Mouse (Mus musculus) midbrain, embryonic 15.5 days (tissue): ENCODE results near the gene Gm37240. TPM values are rescaled to one million over a fixed set of nuclear protein-coding genes. Genes with fewer than 3 reads are reported as not detected.

Source experiments
- ATAC-seq: fragments of 200-750 bp; cut with Nextera tagmentation; replicated peaks from 2 replicates; pipeline ENCODE4 v1.8.0; 2017; ENCODE audit warnings: moderate TSS enrichment
- H3K27ac ChIP-seq: fragments of 300-500 bp; sonication (generic); 2 replicates; pipeline ENCODE4 v1.5.1; 2015; ENCODE audit warnings: mild to moderate bottlenecking, inconsistent platforms
- H3K27me3 ChIP-seq: fragments of 300-500 bp; sonication (generic); replicated peaks from 2 replicates; pipeline ENCODE4 v1.6.1; 2015; ENCODE audit warnings: inconsistent platforms
- H3K36me3 ChIP-seq: fragments of 300-500 bp; sonication (generic); replicated peaks from 2 replicates; pipeline ENCODE4 v1.6.1; 2015; ENCODE audit warnings: inconsistent platforms
- H3K4me1 ChIP-seq: fragments of 300-500 bp; sonication (generic); 2 replicates; pipeline ENCODE4 v1.6.1; 2015; ENCODE audit warnings: inconsistent platforms
- H3K4me2 ChIP-seq: fragments of 300-500 bp; sonication (generic); 2 replicates; pipeline ENCODE4 v1.6.1; 2015; ENCODE audit warnings: inconsistent platforms, mild to moderate bottlenecking, moderate library complexity
- H3K4me3 ChIP-seq: fragments of 300-500 bp; sonication (generic); 2 replicates; pipeline ENCODE4 v1.5.1; 2015; ENCODE audit warnings: mild to moderate bottlenecking, inconsistent platforms
- H3K9ac ChIP-seq: fragments of 300-500 bp; sonication (generic); 2 replicates; pipeline ENCODE4 v1.6.1; 2015; ENCODE audit warnings: mild to moderate bottlenecking, inconsistent platforms
- H3K9me3 ChIP-seq: fragments of 300-500 bp; sonication (generic); 2 replicates; pipeline ENCODE4 v1.6.1; 2016; ENCODE audit warnings: inconsistent platforms
- WGBS: fragments of 180-500 bp; shearing (Covaris S2); methylation state at CpG from one replicate; pipeline ENCODE4 v1.1.7; 2015; ENCODE audit warnings: mixed read lengths; 5-methylcytosine and 5-hydroxymethylcytosine counted together
- polyA plus RNA-seq: library from polyadenylated mRNA; unstranded; fragments of >200 nt; fragmentation: Nextera tagmentation; extraction: Ambion mirVana; gene quantifications from 2 replicates; pipeline ENCODE4 v1.2.1, GENCODE M21; 2015

Gm37240 gene
- polyA plus RNA-seq, 1 experiment from 2014 or later = 0.40 TPM

GRCm38 (mm10) chr3:85842177-85842880 is 45.0 kb downstream of the Gm37240 start:
- Histone ChIP-seq H3K9me3 (no peaks in the 10 kb centered on the region), H3K4me3 (no peak overlapping the region), H3K27ac (no peak overlapping the region), H3K36me3 (no peaks in the 10 kb centered on the region), H3K4me2 (no peak overlapping the region), H3K9ac (no peak overlapping the region), H3K27me3 (no peaks in the 10 kb centered on the region), H3K4me1 (peaks cover 6% of the 10 kb centered on the region; the same call in 1 of the 2 replicates)
- 46% methylated on average over 9 of the region's 9 CpGs for WGBS
- no peak for ATAC-seq

GRCm38 (mm10) chr3:85841454-85842176 is 45.7 kb downstream of the Gm37240 start:
- Histone ChIP-seq H3K4me2 (no peak overlapping the region), H3K27me3 (no peaks in the 10 kb centered on the region), H3K9ac (no peak overlapping the region), H3K4me3 (no peak overlapping the region), H3K4me1 (peaks cover 6% of the 10 kb centered on the region; the same call in 1 of the 2 replicates), H3K27ac (no peak overlapping the region), H3K36me3 (no peaks in the 10 kb centered on the region), H3K9me3 (no peaks in the 10 kb centered on the region)
- no peak for ATAC-seq
- WGBS = 26% methylated on average over 2 of the region's 2 CpGs

- Histone ChIP-seq H3K36me3 (no peaks in the 10 kb centered on the region), H3K9ac (no peak overlapping the region), H3K9me3 (no peaks in the 10 kb centered on the region), H3K4me2 (no peak overlapping the region), H3K27ac (no peak overlapping the region), H3K4me1 (no peaks in the 10 kb centered on the region; the same call in 1 of the 2 replicates), H3K27me3 (no peaks in the 10 kb centered on the region), H3K4me3 (no peak overlapping the region)
- WGBS = 72% methylated on average over 1 of the region's 1 CpGs
- ATAC-seq = no peak
These were observed 53.7 kb downstream of the Gm37240 start for GRCm38 (mm10) chr3:85833627-85834026.

GRCm38 (mm10) chr3:85832490-85833155 is 54.7 kb downstream of the Gm37240 start:
- 64% methylated on average over 10 of the region's 10 CpGs for WGBS
- Histone ChIP-seq H3K9ac (no peak overlapping the region), H3K9me3 (no peaks in the 10 kb centered on the region), H3K27me3 (no peaks in the 10 kb centered on the region), H3K4me3 (no peak overlapping the region), H3K27ac (no peak overlapping the region), H3K36me3 (no peaks in the 10 kb centered on the region), H3K4me1 (no peaks in the 10 kb centered on the region; the same call in 1 of the 2 replicates), H3K4me2 (no peak overlapping the region)
- ATAC-seq = no peak

GRCm38 (mm10) chr3:85831785-85832184 is 55.5 kb downstream of the Gm37240 start:
- H3K4me2 ChIP-seq = no peak overlapping the region
- H3K9me3 ChIP-seq = no peaks in the 10 kb centered on the region
- no peak overlapping the region for H3K27ac ChIP-seq
- H3K27me3 ChIP-seq = no peaks in the 10 kb centered on the region
- no peak overlapping the region for H3K9ac ChIP-seq
- H3K4me3 ChIP-seq = no peak overlapping the region
- 88% methylated on average over 1 of the region's 1 CpGs for WGBS
- no peaks in the 10 kb centered on the region; the same call in 1 of the 2 replicates for H3K4me1 ChIP-seq
- ATAC-seq = no peak
- H3K36me3 ChIP-seq = no peaks in the 10 kb centered on the region

GRCm38 (mm10) chr3:85829047-85829446 is 58.3 kb downstream of the Gm37240 start:
- no peaks in the 10 kb centered on the region for H3K36me3 ChIP-seq
- H3K4me1 ChIP-seq = no peaks in the 10 kb centered on the region; the same call in 1 of the 2 replicates
- no peaks in the 10 kb centered on the region for H3K27me3 ChIP-seq
- H3K4me2 ChIP-seq = no peak overlapping the region
- no peak overlapping the region for H3K27ac ChIP-seq
- WGBS = 73% methylated on average over 4 of the region's 4 CpGs
- H3K4me3 ChIP-seq = no peak overlapping the region
- no peak overlapping the region for H3K9ac ChIP-seq
- H3K9me3 ChIP-seq = no peaks in the 10 kb centered on the region
- no peak for ATAC-seq

GRCm38 (mm10) chr3:85827815-85828214 is 59.5 kb downstream of the Gm37240 start:
- H3K27ac ChIP-seq = no peak overlapping the region
- no peaks in the 10 kb centered on the region for H3K36me3 ChIP-seq
- no peaks in the 10 kb centered on the region for H3K27me3 ChIP-seq
- no peaks in the 10 kb centered on the region; the same call in 1 of the 2 replicates for H3K4me1 ChIP-seq
- no peak overlapping the region for H3K4me2 ChIP-seq
- no peak for ATAC-seq
- no peak overlapping the region for H3K4me3 ChIP-seq
- WGBS = 69% methylated on average over 6 of the region's 6 CpGs
- no peak overlapping the region for H3K9ac ChIP-seq
- no peaks in the 10 kb centered on the region for H3K9me3 ChIP-seq

- WGBS = 80% methylated on average over 4 of the region's 4 CpGs
- Histone ChIP-seq H3K36me3 (no peaks in the 10 kb centered on the region), H3K4me3 (no peak overlapping the region), H3K27ac (no peak overlapping the region), H3K4me1 (no peaks in the 10 kb centered on the region), H3K9ac (no peak overlapping the region), H3K27me3 (no peaks in the 10 kb centered on the region), H3K9me3 (no peaks in the 10 kb centered on the region), H3K4me2 (no peak overlapping the region)
- ATAC-seq = no peak
These were observed 60.0 kb downstream of the Gm37240 start for GRCm38 (mm10) chr3:85827283-85827682.

GRCm38 (mm10) chr3:85820839-85821548 is 66.3 kb downstream of the Gm37240 start:
- H3K4me2 ChIP-seq = peak overlapping the region; percentile 37
- H3K4me1 ChIP-seq = 0 out of 2 replicates have a peak, but pooled peaks cover 6% of the 10 kb centered on the region
- peak overlapping the region; percentile 17; the same call in 1 of the 2 replicates for H3K4me3 ChIP-seq
- ATAC-seq = peak; percentile 86
- H3K9me3 ChIP-seq = no peaks in the 10 kb centered on the region
- H3K36me3 ChIP-seq = no peaks in the 10 kb centered on the region
- no peak overlapping the region for H3K9ac ChIP-seq
- H3K27ac ChIP-seq = peak overlapping the region; percentile 76
- no peaks in the 10 kb centered on the region for H3K27me3 ChIP-seq
- 34% methylated on average over 15 of the region's 15 CpGs for WGBS

- ATAC-seq = no peak
- WGBS = 85% methylated on average over 3 of the region's 3 CpGs
- H3K4me3 ChIP-seq = no peak overlapping the region
These were observed 68.0 kb downstream of the Gm37240 start for GRCm38 (mm10) chr3:85819319-85819718.

GRCm38 (mm10) chr3:85817191-85817590 is 70.1 kb downstream of the Gm37240 start, which contains the start of gene Fam160a1:
Gene Fam160a1, minus strand, starts transcription at chr3:85817291.
- H3K9ac ChIP-seq = no peak within 1 kb of the TSS
- 98% methylated on average over 2 of the region's 2 CpGs for WGBS
- H3K4me1 ChIP-seq = 0 out of 2 replicates have a peak, but pooled peaks cover 6% of the 10 kb centered on the region
- H3K4me3 ChIP-seq = no peak within 1 kb of the TSS
- H3K27me3 ChIP-seq = no peaks in the 10 kb centered on the region
- no peaks in the 10 kb centered on the region for H3K36me3 ChIP-seq
- no peaks in the 10 kb centered on the region for H3K9me3 ChIP-seq
- H3K4me2 ChIP-seq = no peak within 1 kb of the TSS
- ATAC-seq = no peak
- no peak within 1 kb of the TSS for H3K27ac ChIP-seq

More at GRCm38 (mm10) chr3:85819319-85819718, 68.0 kb downstream of the Gm37240 start:
- Histone ChIP-seq H3K4me2 (no peak overlapping the region), H3K27ac (no peak overlapping the region), H3K9ac (no peak overlapping the region), H3K4me1 (0 out of 2 replicates have a peak, but pooled peaks cover 6% of the 10 kb centered on the region), H3K27me3 (no peaks in the 10 kb centered on the region), H3K36me3 (no peaks in the 10 kb centered on the region), H3K9me3 (no peaks in the 10 kb centered on the region)
